Mouse (Mus musculus): Measurements from ENCODE around the gene Nek6. TPM values are rescaled to one million over a fixed set of nuclear protein-coding genes. Genes with fewer than 3 reads are reported as not detected.

The Nek6 gene
- polyA plus RNA-seq, 1 experiment = 3.3 TPM

DNA sequence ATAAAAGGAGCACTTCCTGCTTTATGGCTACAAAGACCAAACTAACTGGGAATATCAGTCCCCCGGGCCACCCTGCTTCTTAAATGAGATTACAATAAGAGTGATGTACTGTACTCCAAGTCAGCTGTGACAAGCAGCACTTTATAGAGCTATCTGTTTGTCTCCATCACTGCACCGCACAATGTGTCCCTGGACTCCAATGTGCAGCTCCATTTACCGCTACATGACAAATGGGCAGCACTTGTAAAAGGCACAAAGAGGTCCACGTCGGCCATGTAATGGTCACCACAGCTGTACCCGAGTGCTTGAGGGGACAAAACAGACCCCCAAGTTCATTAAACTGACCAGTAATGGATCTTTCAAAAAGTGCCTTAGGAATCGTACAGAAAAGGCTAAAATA lies 83.4 kb downstream of the Nek6 start:
- no peak overlapping the region for H3K27ac ChIP-seq (ENCODE audit: control insufficient read depth, insufficient read depth, low read depth, low read length)
- H3K4me3 ChIP-seq (ENCODE audit: control insufficient read depth, low read depth, low read length) = no peak overlapping the region
- H3K36me3 ChIP-seq (ENCODE audit: control insufficient read depth, insufficient read depth, low read length) = no peaks in the 10 kb centered on the region; the same call in 1 of the 2 replicates
- no peaks in the 10 kb centered on the region for H3K4me1 ChIP-seq (ENCODE audit: control insufficient read depth, insufficient read depth, low read length)
- TF ChIP-seq POLR2A (IDR thresholded peaks at IDR 0.05; ENCODE audit: control insufficient read depth, low read depth, low read length) = no peak
- no peak for TF ChIP-seq CTCF (IDR thresholded peaks at IDR 0.05; ENCODE audit: control insufficient read depth, insufficient read depth, insufficient replicate concordance, low read depth, low read length)
- H3K27me3 ChIP-seq (ENCODE audit: control insufficient read depth, insufficient read depth, low read length) = no peaks in the 10 kb centered on the region

DNA sequence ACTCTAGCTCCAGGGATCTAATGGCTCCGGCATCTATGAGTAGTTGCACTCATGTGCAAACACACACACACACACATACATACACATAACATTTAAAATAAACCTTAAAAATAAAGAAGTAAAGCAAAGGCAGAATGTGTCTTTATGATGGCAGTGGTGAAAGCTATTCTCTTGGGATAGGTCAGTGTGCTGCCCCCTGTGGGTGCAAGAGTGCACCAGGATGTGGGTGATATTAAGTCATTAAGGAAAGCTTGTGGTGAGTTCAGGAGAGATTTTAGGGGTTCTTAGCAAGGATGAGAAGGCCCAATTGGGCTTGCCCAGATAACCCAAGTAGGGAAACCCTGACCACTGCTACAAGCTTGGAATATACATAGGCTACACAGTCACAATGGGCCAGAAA lies 86.5 kb downstream of the Nek6 start:
- Histone ChIP-seq H3K4me3 (ENCODE audit: control insufficient read depth, low read depth, low read length) (no peak overlapping the region), H3K27ac (ENCODE audit: control insufficient read depth, insufficient read depth, low read depth, low read length) (no peak overlapping the region), H3K27me3 (ENCODE audit: control insufficient read depth, insufficient read depth, low read length) (no peaks in the 10 kb centered on the region), H3K36me3 (ENCODE audit: control insufficient read depth, insufficient read depth, low read length) (no peaks in the 10 kb centered on the region), H3K4me1 (ENCODE audit: control insufficient read depth, insufficient read depth, low read length) (no peaks in the 10 kb centered on the region)
- no peak for TF ChIP-seq POLR2A (IDR thresholded peaks at IDR 0.05; ENCODE audit: control insufficient read depth, low read depth, low read length)
- no peak for TF ChIP-seq CTCF (IDR thresholded peaks at IDR 0.05; ENCODE audit: control insufficient read depth, insufficient read depth, insufficient replicate concordance, low read depth, low read length)

DNA sequence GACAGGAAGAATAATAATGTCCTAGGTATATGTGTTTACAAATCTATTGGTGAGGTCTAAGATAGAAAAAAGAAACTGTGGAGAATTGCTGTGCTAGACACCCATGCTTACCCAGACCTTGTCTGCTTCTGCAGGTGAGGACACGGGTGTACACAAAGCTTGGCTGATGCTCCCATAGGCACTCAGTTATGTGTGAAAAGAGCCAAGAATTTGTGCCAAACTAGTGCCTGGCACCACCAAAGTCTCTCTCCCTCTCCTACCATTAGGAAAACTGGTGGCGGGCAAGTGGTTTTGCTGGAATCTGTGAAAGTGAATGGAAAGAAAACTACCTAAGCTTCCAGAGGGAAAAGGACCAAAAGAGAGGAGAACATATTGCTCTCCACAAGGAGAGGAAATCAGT lies 87.0 kb downstream of the Nek6 start:
- Histone ChIP-seq H3K4me1 (ENCODE audit: control insufficient read depth, insufficient read depth, low read length) (no peaks in the 10 kb centered on the region), H3K27ac (ENCODE audit: control insufficient read depth, insufficient read depth, low read depth, low read length) (no peak overlapping the region), H3K4me3 (ENCODE audit: control insufficient read depth, low read depth, low read length) (no peak overlapping the region), H3K36me3 (ENCODE audit: control insufficient read depth, insufficient read depth, low read length) (no peaks in the 10 kb centered on the region), H3K27me3 (ENCODE audit: control insufficient read depth, insufficient read depth, low read length) (no peaks in the 10 kb centered on the region)
- TF ChIP-seq CTCF (IDR thresholded peaks at IDR 0.05; ENCODE audit: control insufficient read depth, insufficient read depth, insufficient replicate concordance, low read depth, low read length) (no peak), POLR2A (IDR thresholded peaks at IDR 0.05; ENCODE audit: control insufficient read depth, low read depth, low read length) (no peak)

DNA sequence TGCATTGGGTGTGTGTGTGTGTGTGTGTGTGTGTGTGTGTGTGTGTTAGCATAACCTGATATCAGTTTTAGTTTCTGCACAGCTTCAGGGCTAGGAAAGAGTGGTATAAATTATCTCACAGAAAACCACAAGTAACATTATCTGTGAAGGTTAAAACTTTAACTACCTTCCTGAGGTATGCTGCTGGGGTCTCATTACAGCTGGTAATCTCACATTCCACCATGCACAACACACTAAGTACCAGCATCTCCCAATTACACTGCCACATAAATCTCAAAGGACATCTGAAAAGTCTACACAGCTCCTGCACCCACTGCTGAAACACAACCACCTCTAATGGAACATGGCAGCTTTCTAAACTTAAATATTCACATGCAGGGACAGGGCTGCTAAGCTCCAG lies 89.4 kb downstream of the Nek6 start:
- no peak overlapping the region for H3K27ac ChIP-seq (ENCODE audit: control insufficient read depth, insufficient read depth, low read depth, low read length)
- H3K4me3 ChIP-seq (ENCODE audit: control insufficient read depth, low read depth, low read length) = no peak overlapping the region
- no peaks in the 10 kb centered on the region for H3K36me3 ChIP-seq (ENCODE audit: control insufficient read depth, insufficient read depth, low read length)
- no peaks in the 10 kb centered on the region for H3K4me1 ChIP-seq (ENCODE audit: control insufficient read depth, insufficient read depth, low read length)
- H3K27me3 ChIP-seq (ENCODE audit: control insufficient read depth, insufficient read depth, low read length) = no peaks in the 10 kb centered on the region
- TF ChIP-seq POLR2A (IDR thresholded peaks at IDR 0.05; ENCODE audit: control insufficient read depth, low read depth, low read length) (no peak), CTCF (IDR thresholded peaks at IDR 0.05; ENCODE audit: control insufficient read depth, insufficient read depth, insufficient replicate concordance, low read depth, low read length) (no peak)

DNA sequence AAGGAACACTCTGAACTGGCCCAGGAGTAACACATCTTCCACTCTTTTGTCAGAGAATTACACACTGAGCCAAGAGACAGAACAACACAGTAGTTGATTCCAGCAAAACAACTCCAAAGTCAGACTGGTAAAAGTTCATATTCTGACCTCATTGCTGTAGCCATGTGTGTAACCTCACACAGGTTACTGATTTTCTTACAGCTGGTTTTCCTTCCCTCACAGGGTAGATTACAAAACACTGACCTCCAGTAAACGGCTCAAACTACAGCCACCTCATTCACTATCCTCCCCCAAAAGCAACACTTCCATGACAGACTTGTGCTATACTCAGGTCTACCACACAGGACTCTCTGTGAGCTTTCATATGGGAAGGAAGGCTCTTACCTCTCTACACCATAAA lies 96.3 kb downstream of the Nek6 start:
- H3K4me3 ChIP-seq (ENCODE audit: control insufficient read depth, low read depth, low read length) = no peak overlapping the region
- no peaks in the 10 kb centered on the region for H3K27me3 ChIP-seq (ENCODE audit: control insufficient read depth, insufficient read depth, low read length)
- TF ChIP-seq CTCF (IDR thresholded peaks at IDR 0.05; ENCODE audit: control insufficient read depth, insufficient read depth, insufficient replicate concordance, low read depth, low read length) = no peak
- TF ChIP-seq POLR2A (IDR thresholded peaks at IDR 0.05; ENCODE audit: control insufficient read depth, low read depth, low read length) = no peak
- no peak overlapping the region for H3K27ac ChIP-seq (ENCODE audit: control insufficient read depth, insufficient read depth, low read depth, low read length)
- no peaks in the 10 kb centered on the region for H3K36me3 ChIP-seq (ENCODE audit: control insufficient read depth, insufficient read depth, low read length)
- no peaks in the 10 kb centered on the region for H3K4me1 ChIP-seq (ENCODE audit: control insufficient read depth, insufficient read depth, low read length)

DNA sequence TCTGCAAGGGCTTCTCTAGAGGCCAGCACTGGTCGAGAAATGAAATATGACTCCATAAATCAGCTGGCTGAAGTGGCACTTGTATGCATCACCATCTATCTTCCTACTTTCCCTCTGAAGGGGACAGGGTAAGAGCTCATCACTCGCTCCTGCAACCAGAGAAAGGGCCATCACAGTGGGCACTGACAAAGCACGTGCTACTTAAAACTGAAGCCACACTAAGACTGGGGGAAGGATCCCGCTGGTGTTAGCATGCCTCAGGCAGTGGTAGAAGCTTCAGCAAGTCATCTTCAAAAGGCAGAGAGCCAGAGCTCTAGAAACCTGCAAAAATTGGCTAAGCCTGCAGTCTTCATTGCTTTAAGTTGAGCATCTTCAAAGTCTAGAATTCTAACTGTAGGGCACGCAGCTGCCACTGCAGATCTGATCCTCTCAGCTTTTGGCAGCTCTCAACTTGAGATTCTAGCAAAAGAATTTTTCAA lies 97.4 kb downstream of the Nek6 start:
- H3K27ac ChIP-seq (ENCODE audit: control insufficient read depth, insufficient read depth, low read depth, low read length) = no peak overlapping the region
- H3K27me3 ChIP-seq (ENCODE audit: control insufficient read depth, insufficient read depth, low read length) = no peaks in the 10 kb centered on the region
- no peaks in the 10 kb centered on the region for H3K36me3 ChIP-seq (ENCODE audit: control insufficient read depth, insufficient read depth, low read length)
- H3K4me3 ChIP-seq (ENCODE audit: control insufficient read depth, low read depth, low read length) = no peak overlapping the region
- H3K4me1 ChIP-seq (ENCODE audit: control insufficient read depth, insufficient read depth, low read length) = no peaks in the 10 kb centered on the region
- TF ChIP-seq POLR2A (IDR thresholded peaks at IDR 0.05; ENCODE audit: control insufficient read depth, low read depth, low read length) (no peak), CTCF (IDR thresholded peaks at IDR 0.05; ENCODE audit: control insufficient read depth, insufficient read depth, insufficient replicate concordance, low read depth, low read length) (no peak)

DNA sequence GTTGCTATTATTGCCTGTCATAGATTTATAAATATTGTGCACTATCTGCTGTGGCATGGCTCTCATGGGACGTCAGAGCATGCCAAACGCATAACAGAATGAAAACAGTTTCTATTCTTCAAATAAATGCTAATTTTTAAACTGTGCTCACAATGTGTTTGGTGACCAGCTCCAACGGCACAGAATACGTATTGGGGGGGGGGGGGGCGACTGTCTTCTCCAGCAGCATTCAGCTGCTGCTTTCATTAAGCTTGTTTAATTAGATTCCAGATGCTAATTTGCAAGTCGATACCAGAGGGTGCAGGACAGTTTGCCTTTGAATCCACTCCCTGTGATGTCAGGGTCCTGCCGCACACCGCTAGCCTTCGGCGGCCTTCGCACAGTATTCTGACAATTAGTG lies 97.9 kb downstream of the Nek6 start:
- no peak overlapping the region for H3K27ac ChIP-seq (ENCODE audit: control insufficient read depth, insufficient read depth, low read depth, low read length)
- no peaks in the 10 kb centered on the region for H3K36me3 ChIP-seq (ENCODE audit: control insufficient read depth, insufficient read depth, low read length)
- H3K4me1 ChIP-seq (ENCODE audit: control insufficient read depth, insufficient read depth, low read length) = no peaks in the 10 kb centered on the region
- no peak for TF ChIP-seq POLR2A (IDR thresholded peaks at IDR 0.05; ENCODE audit: control insufficient read depth, low read depth, low read length)
- TF ChIP-seq CTCF (IDR thresholded peaks at IDR 0.05; ENCODE audit: control insufficient read depth, insufficient read depth, insufficient replicate concordance, low read depth, low read length) = no peak
- H3K27me3 ChIP-seq (ENCODE audit: control insufficient read depth, insufficient read depth, low read length) = no peaks in the 10 kb centered on the region
- H3K4me3 ChIP-seq (ENCODE audit: control insufficient read depth, low read depth, low read length) = no peak overlapping the region

DNA sequence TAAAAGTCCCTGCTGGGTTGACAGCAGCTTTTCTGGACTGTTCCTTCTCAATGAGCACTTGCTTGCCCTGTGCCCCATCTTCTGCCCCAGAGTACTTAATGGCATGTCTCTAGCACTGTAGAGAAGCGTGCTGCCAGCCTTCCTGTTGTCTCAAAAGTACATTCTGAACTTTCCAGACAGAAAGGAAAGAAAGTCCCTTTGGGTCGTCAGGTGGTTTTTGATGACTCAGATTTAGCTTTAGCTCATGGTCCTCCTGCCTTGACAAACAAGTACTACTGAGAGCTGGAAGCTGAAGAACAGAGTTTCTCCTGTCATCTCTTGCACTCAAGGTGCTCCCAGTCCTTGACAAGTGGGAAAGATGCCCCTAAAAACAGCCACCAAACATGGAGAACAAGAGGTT lies 98.7 kb downstream of the Nek6 start:
- Histone ChIP-seq H3K27me3 (ENCODE audit: control insufficient read depth, insufficient read depth, low read length) (no peaks in the 10 kb centered on the region), H3K4me1 (ENCODE audit: control insufficient read depth, insufficient read depth, low read length) (no peaks in the 10 kb centered on the region), H3K4me3 (ENCODE audit: control insufficient read depth, low read depth, low read length) (no peak overlapping the region), H3K27ac (ENCODE audit: control insufficient read depth, insufficient read depth, low read depth, low read length) (no peak overlapping the region; the same call in 1 of the 2 replicates), H3K36me3 (ENCODE audit: control insufficient read depth, insufficient read depth, low read length) (no peaks in the 10 kb centered on the region)
- no peak for TF ChIP-seq POLR2A (IDR thresholded peaks at IDR 0.05; ENCODE audit: control insufficient read depth, low read depth, low read length)
